Mouse (Mus musculus) forebrain, embryonic 15.5 days (tissue): ENCODE data around the gene Akna. TPM values are rescaled to one million over a fixed set of nuclear protein-coding genes. Genes with fewer than 3 reads are reported as not detected.
A peak's percentile ranks its signal among the peaks of the same experiment; 100 is the strongest.

Source experiments
- ATAC-seq: fragments of 200-750 bp; cut with Nextera tagmentation; replicated peaks from 2 replicates; pipeline ENCODE4 v1.8.0; 2017; ENCODE audit warnings: mild to moderate bottlenecking, moderate TSS enrichment, moderate library complexity
- H3K27ac ChIP-seq: fragments of 300-500 bp; sonication (generic); replicated peaks from 2 replicates; pipeline ENCODE4 v1.5.1; 2015; ENCODE audit warnings: mild to moderate bottlenecking, inconsistent platforms
- H3K27me3 ChIP-seq: fragments of 300-500 bp; sonication (generic); 2 replicates; pipeline ENCODE4 v1.6.1; 2015; ENCODE audit warnings: inconsistent platforms
- H3K36me3 ChIP-seq: fragments of 300-500 bp; sonication (generic); 2 replicates; pipeline ENCODE4 v1.6.1; 2015; ENCODE audit warnings: mild to moderate bottlenecking, inconsistent platforms
- H3K4me1 ChIP-seq: fragments of 300-500 bp; sonication (generic); 2 replicates; pipeline ENCODE4 v1.6.1; 2015; ENCODE audit warnings: inconsistent platforms
- H3K4me2 ChIP-seq: fragments of 300-500 bp; sonication (generic); replicated peaks from 2 replicates; pipeline ENCODE4 v1.6.1; 2015; ENCODE audit warnings: mild to moderate bottlenecking, inconsistent platforms
- H3K4me3 ChIP-seq: fragments of 300-500 bp; sonication (generic); 2 replicates; pipeline ENCODE4 v1.5.1; 2015; ENCODE audit warnings: mild to moderate bottlenecking, inconsistent platforms
- H3K9ac ChIP-seq: fragments of 300-500 bp; sonication (generic); replicated peaks from 2 replicates; pipeline ENCODE4 v1.6.1; 2015; ENCODE audit warnings: mild to moderate bottlenecking, inconsistent platforms
- H3K9me3 ChIP-seq: fragments of 300-500 bp; sonication (generic); 2 replicates; pipeline ENCODE4 v1.6.1; 2016; ENCODE audit warnings: inconsistent platforms
- WGBS: fragments of 180-500 bp; shearing (Covaris S2); methylation state at CpG from one replicate; pipeline ENCODE4 v1.1.7; 2015; ENCODE audit warnings: mixed read lengths; 5-methylcytosine and 5-hydroxymethylcytosine counted together
- polyA plus RNA-seq: library from polyadenylated mRNA; unstranded; fragments of >200 nt; fragmentation: Nextera tagmentation; extraction: Ambion mirVana; gene quantifications from 2 replicates; pipeline ENCODE4 v1.2.1, GENCODE M21; 2015

Gene Akna
- polyA plus RNA-seq, 1 experiment from 2014 or later: 12.4 TPM

DNA sequence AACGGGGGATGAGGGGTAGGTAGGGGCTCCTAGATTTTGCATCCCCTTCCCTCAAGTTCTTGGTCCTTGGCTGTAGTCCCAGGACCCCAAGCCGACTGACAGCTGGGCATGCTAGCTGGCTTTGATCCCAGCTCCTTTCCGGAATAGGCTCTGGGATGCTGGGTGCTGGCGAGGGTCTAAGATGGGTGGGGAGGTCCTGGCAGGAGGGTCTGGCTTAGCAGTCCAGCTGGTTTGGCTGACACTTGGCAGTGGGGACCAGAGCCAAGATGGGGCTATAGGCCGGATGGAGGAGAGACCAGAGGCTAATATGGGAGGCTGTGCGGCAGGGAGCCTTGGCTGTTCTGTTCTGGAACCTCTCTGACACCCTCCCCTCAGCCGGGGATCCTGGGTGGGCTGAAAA is 5.1 kb upstream of the Akna start:
- H3K9me3 ChIP-seq: no peaks in the 10 kb centered on the region
- ATAC-seq: peak; percentile 17
- no peaks in the 10 kb centered on the region for H3K27me3 ChIP-seq
- H3K4me3 ChIP-seq: peak overlapping the region; percentile 85
- H3K36me3 ChIP-seq: no peaks in the 10 kb centered on the region
- 14% methylated on average over 7 of the region's 7 CpGs for WGBS
- peaks cover 70% of the 10 kb centered on the region for H3K4me1 ChIP-seq
- peak overlapping the region; percentile 99 for H3K4me2 ChIP-seq
- peak overlapping the region; percentile 86 for H3K27ac ChIP-seq
- peak overlapping the region; percentile 29 for H3K9ac ChIP-seq

DNA sequence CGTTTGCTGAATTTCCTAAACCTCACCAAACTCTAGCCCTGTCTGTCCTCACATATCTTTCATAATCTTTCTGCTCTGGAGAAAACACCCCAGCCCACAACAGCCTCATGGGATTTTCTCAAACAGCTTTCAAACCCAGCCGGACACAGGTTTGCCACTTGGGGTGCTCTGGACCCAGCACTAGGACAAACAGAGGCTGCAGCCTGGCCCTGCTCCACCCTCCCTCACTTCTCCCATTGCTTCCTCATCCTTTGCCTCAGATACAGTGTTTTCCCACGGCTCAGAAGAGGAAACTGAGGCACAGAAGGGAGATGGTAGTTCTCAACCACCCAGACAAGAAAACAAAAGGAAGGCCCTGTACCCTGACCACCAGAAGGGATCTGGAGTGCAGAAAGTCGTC is 2.5 kb upstream of the Akna start:
- Histone ChIP-seq H3K36me3 (no peaks in the 10 kb centered on the region), H3K9ac (no peak overlapping the region), H3K27me3 (no peaks in the 10 kb centered on the region), H3K4me1 (peaks cover 90% of the 10 kb centered on the region), H3K27ac (peak overlapping the region; percentile 84), H3K4me2 (no peak overlapping the region), H3K9me3 (no peaks in the 10 kb centered on the region), H3K4me3 (no peak overlapping the region)
- ATAC-seq: no peak
- 48% methylated on average over 4 of the region's 4 CpGs for WGBS

DNA sequence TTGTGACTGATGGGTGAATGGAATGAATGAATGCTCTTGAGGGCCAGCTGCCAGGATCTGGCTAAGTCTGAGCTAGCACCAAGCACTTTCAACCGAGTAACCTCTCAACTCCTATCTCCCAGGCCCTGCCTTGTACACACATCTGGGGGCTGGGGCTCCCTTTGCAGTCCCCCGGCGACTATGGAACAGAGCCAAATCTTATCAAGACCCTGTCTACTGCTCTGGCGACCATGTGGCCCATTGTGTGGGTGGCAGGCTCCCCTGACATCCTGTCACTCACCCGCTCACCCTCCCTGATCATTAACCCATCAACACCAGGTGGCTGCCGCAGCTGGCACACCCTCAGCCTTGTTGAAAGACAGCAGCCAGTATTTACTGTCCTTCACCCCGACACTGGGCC is 1.9 kb upstream of the Akna start:
- no peaks in the 10 kb centered on the region for H3K27me3 ChIP-seq
- peak overlapping the region; percentile 84 for H3K27ac ChIP-seq
- WGBS: 11% methylated on average over 7 of the region's 7 CpGs
- no peaks in the 10 kb centered on the region for H3K36me3 ChIP-seq
- 0 out of 2 replicates have a peak overlapping the region, but pooled peaks have one; percentile 5 for H3K9ac ChIP-seq
- H3K4me3 ChIP-seq: no peak overlapping the region
- peak; percentile 23 for ATAC-seq
- H3K4me2 ChIP-seq: no peak overlapping the region; the same call in 1 of the 2 replicates
- no peaks in the 10 kb centered on the region for H3K9me3 ChIP-seq
- H3K4me1 ChIP-seq: peaks cover 93% of the 10 kb centered on the region

DNA sequence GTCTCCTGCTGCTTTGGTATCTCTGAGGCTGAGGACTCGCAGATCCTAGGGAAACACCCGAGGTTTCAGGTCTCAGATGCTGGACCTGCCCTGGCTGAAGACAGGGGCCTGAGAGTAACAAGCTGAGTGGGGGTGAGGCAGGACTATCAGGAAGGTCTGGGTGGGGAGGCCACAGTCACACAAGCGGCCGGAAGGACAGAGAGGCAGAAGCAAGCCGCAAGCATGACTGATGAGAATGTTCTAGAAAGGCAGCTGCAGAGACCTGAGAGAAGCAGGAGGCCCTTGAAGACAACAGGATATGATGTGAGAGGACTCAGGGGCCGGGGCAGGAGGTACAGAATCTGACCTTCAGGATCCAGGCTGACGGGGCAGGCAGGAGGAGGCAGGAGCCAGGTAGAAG is 1.1 kb upstream of the Akna start:
- H3K9ac ChIP-seq: no peak overlapping the region
- H3K4me1 ChIP-seq: peaks cover 95% of the 10 kb centered on the region

DNA sequence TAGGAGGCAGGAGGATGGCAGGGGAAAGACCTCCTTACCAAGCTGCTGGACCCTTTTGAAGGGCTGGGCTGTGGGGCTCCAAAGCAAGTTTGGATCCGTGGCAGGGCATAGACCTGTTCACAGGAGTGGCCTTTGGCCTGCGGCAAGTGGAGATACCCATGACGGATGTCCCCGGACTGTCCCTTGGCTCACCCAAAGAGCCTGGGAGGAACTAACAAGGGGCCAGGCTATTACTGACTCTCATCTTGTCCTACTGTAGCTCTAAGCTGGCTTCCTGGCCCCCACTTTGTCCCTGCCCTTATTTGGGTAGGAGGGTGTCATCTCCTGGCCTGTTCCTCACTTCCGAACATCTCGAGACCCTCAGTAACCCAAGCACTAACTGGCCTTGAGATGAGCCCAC is 596 bp downstream of the Akna start:
- Histone ChIP-seq H3K36me3 (no peaks in the 10 kb centered on the region), H3K27ac (peak overlapping the region; percentile 84), H3K9me3 (no peaks in the 10 kb centered on the region), H3K4me3 (peak overlapping the region; percentile 19), H3K9ac (peak overlapping the region; percentile 20), H3K4me1 (peaks cover 84% of the 10 kb centered on the region), H3K4me2 (peak overlapping the region; percentile 36), H3K27me3 (no peaks in the 10 kb centered on the region)
- WGBS: 59% methylated on average over 6 of the region's 6 CpGs
- peak; percentile 4; the same call in 1 of the 2 replicates for ATAC-seq

More for the DNA sequence above, 1.1 kb upstream of the Akna start:
- Histone ChIP-seq H3K4me3 (no peak overlapping the region), H3K27ac (peak overlapping the region; percentile 84), H3K4me2 (no peak overlapping the region), H3K27me3 (no peaks in the 10 kb centered on the region), H3K9me3 (no peaks in the 10 kb centered on the region), H3K36me3 (no peaks in the 10 kb centered on the region)
- WGBS: 75% methylated on average over 7 of the region's 7 CpGs
- ATAC-seq: no peak

DNA sequence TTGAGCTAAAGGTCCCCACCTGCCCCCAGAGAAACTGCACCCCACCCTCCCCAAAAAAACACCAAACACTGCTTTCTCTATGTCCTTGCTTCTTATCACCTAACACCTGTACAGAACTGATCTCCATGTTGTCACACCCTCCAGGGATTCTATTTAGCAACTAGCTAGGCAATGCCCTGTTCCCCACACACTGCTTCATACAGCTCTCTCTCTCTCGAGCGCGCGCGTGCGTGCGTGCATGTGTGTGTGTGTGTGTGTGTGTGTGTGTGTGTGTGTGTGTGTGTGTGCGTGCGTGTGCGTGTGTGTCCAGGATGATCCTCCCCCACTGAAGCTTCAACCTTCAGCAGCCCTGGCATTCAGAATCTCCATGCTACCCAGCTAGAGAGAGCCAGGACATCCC is 1.1 kb downstream of the Akna start:
- Histone ChIP-seq H3K9ac (no peak overlapping the region), H3K36me3 (no peaks in the 10 kb centered on the region), H3K4me1 (peaks cover 79% of the 10 kb centered on the region), H3K27me3 (no peaks in the 10 kb centered on the region), H3K9me3 (no peaks in the 10 kb centered on the region), H3K4me3 (no peak overlapping the region), H3K27ac (peak overlapping the region; percentile 84), H3K4me2 (peak overlapping the region; percentile 36; the same call in 1 of the 2 replicates)
- no peak for ATAC-seq
- WGBS: 79% methylated on average over 10 of the region's 10 CpGs

DNA sequence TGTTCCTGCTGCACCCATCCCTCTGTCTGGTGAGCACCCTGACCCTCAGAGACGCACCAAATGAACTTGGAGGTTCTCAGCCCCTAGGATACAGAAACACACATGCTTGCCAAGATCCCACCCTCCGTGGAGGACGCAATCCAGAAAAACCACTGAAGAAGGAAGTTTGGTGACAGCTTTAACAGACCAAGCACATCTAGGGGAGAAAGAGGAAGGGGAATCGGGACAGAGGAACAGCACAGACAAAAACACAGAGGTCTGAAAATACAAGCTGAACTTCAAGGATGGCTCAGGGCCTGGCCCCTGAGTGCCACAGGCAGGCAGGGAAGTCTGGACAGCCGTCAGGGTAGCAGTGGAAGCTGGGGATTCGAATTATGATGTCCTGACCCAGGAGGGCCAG is 1.5 kb downstream of the Akna start:
- WGBS: 73% methylated on average over 6 of the region's 6 CpGs
- ATAC-seq: no peak
- Histone ChIP-seq H3K4me1 (peaks cover 76% of the 10 kb centered on the region), H3K9me3 (no peaks in the 10 kb centered on the region), H3K27ac (no peak overlapping the region), H3K27me3 (no peaks in the 10 kb centered on the region), H3K4me3 (no peak overlapping the region), H3K4me2 (no peak overlapping the region), H3K36me3 (0 out of 2 replicates have a peak, but pooled peaks cover 2% of the 10 kb centered on the region), H3K9ac (no peak overlapping the region)

DNA sequence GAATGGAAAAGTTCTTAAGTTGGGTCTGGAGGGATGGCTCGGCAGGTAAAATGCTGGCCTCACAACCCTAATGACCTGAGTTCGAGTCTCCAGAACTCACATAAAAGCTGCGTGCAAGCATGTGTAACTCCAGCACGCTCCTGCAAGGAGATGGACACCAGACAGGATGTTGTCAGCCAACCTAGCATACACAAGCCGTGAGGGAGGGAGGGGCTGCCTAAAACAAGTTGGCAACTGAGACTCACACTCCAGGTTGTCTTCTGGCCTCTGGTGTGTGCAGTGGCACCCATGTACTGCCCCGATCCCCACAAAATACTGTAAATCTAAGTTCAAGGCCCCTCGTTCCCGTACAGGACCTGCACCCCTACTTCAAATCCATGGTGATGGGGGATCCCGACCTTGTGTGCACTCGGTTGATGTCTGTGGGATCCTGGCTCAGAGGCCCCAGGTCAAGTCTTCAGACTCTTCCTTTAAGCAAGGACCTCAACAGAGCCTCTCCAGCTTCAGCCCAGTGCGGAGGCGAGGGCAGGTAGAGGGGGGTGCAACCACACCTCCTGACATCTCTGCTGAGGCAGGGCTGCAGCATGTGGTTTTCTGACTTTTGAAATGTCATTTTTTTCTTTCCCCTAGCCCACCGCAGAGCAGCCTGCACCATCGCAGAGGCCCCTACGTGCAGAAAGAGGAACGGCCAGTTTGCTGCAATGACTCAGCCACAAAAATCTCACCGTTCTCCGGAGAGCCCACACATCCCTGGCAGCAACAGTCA is 2.4 kb downstream of the Akna start:
- 90% methylated on average over 18 of the region's 18 CpGs for WGBS
- H3K4me1 ChIP-seq: peaks cover 67% of the 10 kb centered on the region
- H3K4me2 ChIP-seq: no peak overlapping the region

DNA sequence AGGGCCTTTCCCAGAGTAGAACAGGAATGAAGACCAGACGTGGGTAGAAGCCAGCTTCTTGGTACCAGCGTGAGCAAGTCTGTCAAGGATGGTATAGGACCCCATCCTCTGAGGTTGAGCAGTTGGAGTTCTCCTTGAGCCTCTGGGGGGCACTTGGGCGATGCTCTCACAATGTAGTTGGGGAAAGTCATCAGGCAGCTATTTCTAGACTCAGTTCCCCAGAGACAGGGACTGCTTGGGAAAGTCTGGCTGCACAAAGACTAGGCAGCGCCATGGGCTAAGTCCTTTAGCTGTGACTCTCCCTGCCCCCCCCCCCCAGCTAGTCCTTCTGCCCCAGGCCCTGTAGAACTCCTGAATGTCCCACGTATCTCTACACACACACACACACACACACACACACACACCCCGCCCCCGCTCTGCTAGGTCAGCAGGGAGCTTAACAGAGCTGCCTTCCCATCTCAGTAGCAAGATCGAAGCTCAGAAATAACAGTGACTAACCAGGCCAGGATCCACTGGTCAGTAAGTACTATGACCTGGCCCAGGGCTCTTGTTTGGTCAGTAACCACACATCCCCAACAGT is 3.4 kb downstream of the Akna start:
- H3K9me3 ChIP-seq: no peaks in the 10 kb centered on the region
- no peak overlapping the region for H3K4me3 ChIP-seq
- H3K27ac ChIP-seq: peak overlapping the region; percentile 20
- H3K36me3 ChIP-seq: peaks cover 14% of the 10 kb centered on the region
- no peak overlapping the region for H3K4me2 ChIP-seq
- no peak for ATAC-seq
- no peak overlapping the region for H3K9ac ChIP-seq
- 70% methylated on average over 8 of the region's 8 CpGs for WGBS
- H3K27me3 ChIP-seq: no peaks in the 10 kb centered on the region
- H3K4me1 ChIP-seq: peaks cover 58% of the 10 kb centered on the region

More for the DNA sequence above, 2.4 kb downstream of the Akna start:
- Histone ChIP-seq H3K4me3 (no peak overlapping the region), H3K27me3 (no peaks in the 10 kb centered on the region), H3K36me3 (0 out of 2 replicates have a peak, but pooled peaks cover 5% of the 10 kb centered on the region), H3K9me3 (no peaks in the 10 kb centered on the region), H3K27ac (no peak overlapping the region), H3K9ac (no peak overlapping the region)
- no peak for ATAC-seq

DNA sequence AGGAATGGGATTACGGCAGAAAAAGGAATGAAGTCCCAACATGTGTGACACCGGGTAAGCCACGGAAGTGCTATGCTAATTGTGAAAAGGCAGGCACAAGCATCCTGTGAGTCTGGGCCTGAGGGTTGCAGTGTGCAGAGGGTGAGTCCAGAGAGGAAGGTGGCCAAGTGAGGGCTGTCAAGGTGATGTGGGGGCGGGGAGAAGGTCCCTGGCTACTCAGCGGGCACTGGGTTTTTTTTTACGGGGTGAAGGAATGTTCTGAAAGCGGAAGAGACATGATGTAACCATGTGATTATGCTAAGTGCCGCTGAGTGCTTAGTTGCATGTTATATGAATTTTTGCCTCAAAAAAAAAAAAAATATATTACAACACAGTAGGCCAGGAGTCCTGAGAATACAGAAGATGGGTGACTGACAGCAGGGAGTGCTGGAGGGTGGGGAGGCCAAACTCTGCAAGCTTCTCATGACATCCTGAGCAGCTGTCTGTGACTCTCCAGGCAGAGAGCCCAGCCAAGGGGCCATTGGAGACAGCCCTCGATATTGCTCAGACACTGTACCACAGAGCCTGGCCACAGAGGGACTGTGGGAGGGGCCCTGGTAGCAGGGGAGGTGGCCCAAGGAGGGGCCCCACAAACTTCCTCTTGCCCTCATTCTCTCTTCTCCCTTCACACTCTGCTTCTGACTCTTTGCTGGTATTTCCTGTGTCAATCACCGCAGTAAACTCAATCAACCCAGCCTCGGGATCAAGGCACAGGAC is 4.1 kb downstream of the Akna start:
- ATAC-seq: no peak
- H3K4me2 ChIP-seq: no peak overlapping the region
- H3K27me3 ChIP-seq: no peaks in the 10 kb centered on the region
- peaks cover 18% of the 10 kb centered on the region for H3K36me3 ChIP-seq
- WGBS: 66% methylated on average over 11 of the region's 11 CpGs
- H3K9ac ChIP-seq: no peak overlapping the region
- peak overlapping the region; percentile 20; the same call in 1 of the 2 replicates for H3K27ac ChIP-seq
- H3K9me3 ChIP-seq: no peaks in the 10 kb centered on the region
- peaks cover 51% of the 10 kb centered on the region for H3K4me1 ChIP-seq
- no peak overlapping the region for H3K4me3 ChIP-seq

DNA sequence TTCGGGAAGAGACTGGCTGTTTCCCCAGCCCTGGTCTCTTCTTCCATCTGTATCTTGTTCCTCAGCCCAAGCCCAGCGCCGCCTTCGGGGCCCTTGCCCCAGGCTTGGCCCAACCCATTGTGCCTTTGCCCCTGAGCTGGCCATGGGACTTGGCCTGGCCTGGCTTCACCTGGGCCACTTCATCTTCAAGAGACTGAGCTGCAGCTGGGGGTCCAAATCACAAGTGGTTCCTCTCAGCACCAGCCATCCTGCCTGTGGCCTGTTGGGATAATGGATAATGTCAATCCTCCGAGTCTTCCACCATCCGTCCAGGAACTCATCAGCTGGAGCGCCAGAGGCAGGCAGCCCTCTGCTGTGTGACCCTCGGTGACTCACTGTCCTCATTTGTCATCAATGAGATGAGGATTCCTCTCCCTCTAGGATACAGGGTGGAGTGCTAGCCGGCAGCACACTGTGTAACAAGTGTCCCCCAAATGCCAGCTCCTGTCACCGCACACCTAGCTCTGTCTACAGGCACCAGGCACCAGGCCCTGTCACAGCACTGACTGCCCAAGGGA is 5.1 kb downstream of the Akna start:
- H3K4me1 ChIP-seq: peaks cover 41% of the 10 kb centered on the region
- WGBS: 89% methylated on average over 10 of the region's 10 CpGs
- H3K4me2 ChIP-seq: no peak overlapping the region

DNA sequence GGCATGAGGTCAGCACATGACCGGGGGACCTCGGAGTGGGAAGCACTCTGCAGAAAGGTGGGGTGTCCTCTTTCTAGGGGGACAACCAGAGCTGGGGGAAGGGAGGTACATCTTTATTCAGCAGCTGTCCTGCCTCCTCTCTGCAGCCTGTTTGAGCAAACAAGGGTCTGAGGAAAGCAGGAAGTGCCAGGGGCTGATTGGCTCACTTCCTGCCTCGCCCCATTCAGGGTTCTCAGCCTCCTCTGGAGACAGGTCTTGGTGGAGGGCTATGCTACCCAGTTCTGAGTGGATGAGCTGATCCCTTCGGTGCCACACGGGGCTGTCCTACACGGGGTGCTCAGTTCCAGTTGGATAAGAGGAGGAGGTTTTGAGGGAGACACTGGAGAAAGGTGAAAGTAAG is 11.8 kb downstream of the Akna start:
- no peak overlapping the region for H3K4me2 ChIP-seq
- no peak for ATAC-seq
- H3K27me3 ChIP-seq: no peaks in the 10 kb centered on the region
- H3K9ac ChIP-seq: no peak overlapping the region
- no peak overlapping the region for H3K27ac ChIP-seq
- peaks cover 41% of the 10 kb centered on the region for H3K4me1 ChIP-seq
- H3K9me3 ChIP-seq: no peaks in the 10 kb centered on the region
- peaks cover 16% of the 10 kb centered on the region for H3K36me3 ChIP-seq
- WGBS: 91% methylated on average over 6 of the region's 6 CpGs
- no peak overlapping the region for H3K4me3 ChIP-seq

More for the DNA sequence above, 5.1 kb downstream of the Akna start:
- Histone ChIP-seq H3K9me3 (no peaks in the 10 kb centered on the region), H3K27me3 (no peaks in the 10 kb centered on the region), H3K9ac (no peak overlapping the region), H3K36me3 (peaks cover 18% of the 10 kb centered on the region), H3K27ac (no peak overlapping the region), H3K4me3 (no peak overlapping the region)
- ATAC-seq: no peak
